Mouse (Mus musculus): ENCODE measurements around the gene Tctex1d4. TPM values are rescaled to one million over a fixed set of nuclear protein-coding genes. Genes with fewer than 3 reads are reported as not detected.

The Tctex1d4 gene
- total and polyA plus RNA-seq, 2 experiments from 2014 or later, result not detected

GRCm38 (mm10) chr4:117149291-117150211 is 23.0 kb downstream of the Tctex1d4 start:
- no peak for ATAC-seq (ENCODE audit: insufficient read depth, low read depth)
- DNase-seq (ENCODE audit: low spot score), result no peak
- H3K4me3 ChIP-seq (ENCODE audit: low read depth, low read length), result no peak overlapping the region
- no peaks in the 10 kb centered on the region for H3K27me3 ChIP-seq (ENCODE audit: control insufficient read depth, insufficient read depth, low read length)
- H3K9me3 ChIP-seq (replicated peaks; ENCODE audit: control insufficient read depth, low read length), result no peaks in the 10 kb centered on the region
- H3K9ac ChIP-seq (replicated peaks; ENCODE audit: low read depth, low read length), result no peak overlapping the region
- no peak for TF ChIP-seq EP300 (IDR thresholded peaks at IDR 0.05; ENCODE audit: low read depth)
- no peak for TF ChIP-seq CTCF (IDR thresholded peaks at IDR 0.05; ENCODE audit: low read depth)
- WGBS, result 71% methylated on average over 6 of the region's 6 CpGs
- H3K4me2 ChIP-seq (ENCODE audit: low read depth, low read length), result no peak overlapping the region
- peaks cover 7% of the 10 kb centered on the region; the same call in 1 of the 2 replicates for H3K4me1 ChIP-seq (ENCODE audit: control insufficient read depth, insufficient read depth)
- no peak overlapping the region for H3K27ac ChIP-seq (ENCODE audit: low read depth)
- H3K36me3 ChIP-seq (replicated peaks; ENCODE audit: control insufficient read depth, insufficient read depth, low read length), result peaks cover 46% of the 10 kb centered on the region

GRCm38 (mm10) chr4:117150212-117150733 is 23.7 kb downstream of the Tctex1d4 start:
- H3K27me3 ChIP-seq (ENCODE audit: control insufficient read depth, insufficient read depth, low read length), result no peaks in the 10 kb centered on the region
- 88% methylated on average over 6 of the region's 6 CpGs for WGBS
- H3K27ac ChIP-seq (ENCODE audit: low read depth), result no peak overlapping the region
- no peak overlapping the region for H3K4me2 ChIP-seq (ENCODE audit: low read depth, low read length)
- peaks cover 7% of the 10 kb centered on the region; the same call in 1 of the 2 replicates for H3K4me1 ChIP-seq (ENCODE audit: control insufficient read depth, insufficient read depth)
- no peak for ATAC-seq (ENCODE audit: insufficient read depth, low read depth)
- H3K36me3 ChIP-seq (replicated peaks; ENCODE audit: control insufficient read depth, insufficient read depth, low read length), result peaks cover 48% of the 10 kb centered on the region
- no peaks in the 10 kb centered on the region for H3K9me3 ChIP-seq (replicated peaks; ENCODE audit: control insufficient read depth, low read length)
- no peak for DNase-seq (ENCODE audit: low spot score)
- no peak overlapping the region for H3K4me3 ChIP-seq (ENCODE audit: low read depth, low read length)
- no peak overlapping the region for H3K9ac ChIP-seq (replicated peaks; ENCODE audit: low read depth, low read length)
- no peak for TF ChIP-seq EP300 (IDR thresholded peaks at IDR 0.05; ENCODE audit: low read depth)
- TF ChIP-seq CTCF (IDR thresholded peaks at IDR 0.05; ENCODE audit: low read depth), result no peak

GRCm38 (mm10) chr4:117151416-117151815 is 24.8 kb downstream of the Tctex1d4 start:
- no peak overlapping the region for H3K4me2 ChIP-seq (ENCODE audit: low read depth, low read length)
- TF ChIP-seq EP300 (IDR thresholded peaks at IDR 0.05; ENCODE audit: low read depth) (no peak), CTCF (IDR thresholded peaks at IDR 0.05; ENCODE audit: low read depth) (no peak)
- ATAC-seq (ENCODE audit: insufficient read depth, low read depth) (no peak), DNase-seq (ENCODE audit: low spot score) (no peak)
- H3K27ac ChIP-seq (ENCODE audit: low read depth), result no peak overlapping the region
- 50% methylated on average over 1 of the region's 1 CpGs for WGBS
- H3K9me3 ChIP-seq (replicated peaks; ENCODE audit: control insufficient read depth, low read length), result no peaks in the 10 kb centered on the region
- H3K4me3 ChIP-seq (ENCODE audit: low read depth, low read length), result no peak overlapping the region
- peaks cover 7% of the 10 kb centered on the region; the same call in 1 of the 2 replicates for H3K4me1 ChIP-seq (ENCODE audit: control insufficient read depth, insufficient read depth)
- no peaks in the 10 kb centered on the region for H3K27me3 ChIP-seq (ENCODE audit: control insufficient read depth, insufficient read depth, low read length)
- peaks cover 48% of the 10 kb centered on the region for H3K36me3 ChIP-seq (replicated peaks; ENCODE audit: control insufficient read depth, insufficient read depth, low read length)
- no peak overlapping the region for H3K9ac ChIP-seq (replicated peaks; ENCODE audit: low read depth, low read length)

- Histone ChIP-seq H3K9ac (replicated peaks; ENCODE audit: low read depth, low read length) (peak overlapping the region; percentile 29), H3K27ac (ENCODE audit: low read depth) (no peak overlapping the region), H3K4me3 (ENCODE audit: low read depth, low read length) (no peak overlapping the region), H3K4me1 (ENCODE audit: control insufficient read depth, insufficient read depth) (peaks cover 7% of the 10 kb centered on the region; the same call in 1 of the 2 replicates), H3K27me3 (ENCODE audit: control insufficient read depth, insufficient read depth, low read length) (no peaks in the 10 kb centered on the region), H3K9me3 (replicated peaks; ENCODE audit: control insufficient read depth, low read length) (no peaks in the 10 kb centered on the region), H3K36me3 (replicated peaks; ENCODE audit: control insufficient read depth, insufficient read depth, low read length) (peaks cover 48% of the 10 kb centered on the region), H3K4me2 (ENCODE audit: low read depth, low read length) (no peak overlapping the region)
- DNase-seq (ENCODE audit: low spot score) (no peak), ATAC-seq (ENCODE audit: insufficient read depth, low read depth) (no peak)
- TF ChIP-seq EP300 (IDR thresholded peaks at IDR 0.05; ENCODE audit: low read depth) (no peak), CTCF (IDR thresholded peaks at IDR 0.05; ENCODE audit: low read depth) (no peak)
- 62% methylated on average over 5 of the region's 5 CpGs for WGBS
Measured at GRCm38 (mm10) chr4:117152714-117153113, 26.1 kb downstream of the Tctex1d4 start.

- Histone ChIP-seq H3K4me1 (ENCODE audit: control insufficient read depth, insufficient read depth) (peaks cover 7% of the 10 kb centered on the region; the same call in 1 of the 2 replicates), H3K27ac (ENCODE audit: low read depth) (peak overlapping the region; percentile 82), H3K4me2 (ENCODE audit: low read depth, low read length) (peak overlapping the region; percentile 85), H3K9ac (replicated peaks; ENCODE audit: low read depth, low read length) (peak overlapping the region; percentile 90), H3K9me3 (replicated peaks; ENCODE audit: control insufficient read depth, low read length) (no peaks in the 10 kb centered on the region), H3K27me3 (ENCODE audit: control insufficient read depth, insufficient read depth, low read length) (no peaks in the 10 kb centered on the region), H3K4me3 (ENCODE audit: low read depth, low read length) (peak overlapping the region; percentile 63), H3K36me3 (replicated peaks; ENCODE audit: control insufficient read depth, insufficient read depth, low read length) (peaks cover 51% of the 10 kb centered on the region)
- no peak for TF ChIP-seq CTCF (IDR thresholded peaks at IDR 0.05; ENCODE audit: low read depth)
- TF ChIP-seq EP300 (IDR thresholded peaks at IDR 0.05; ENCODE audit: low read depth), result no peak
- WGBS, result 1% methylated on average over 44 of the region's 44 CpGs
- ATAC-seq (ENCODE audit: insufficient read depth, low read depth) (0 out of 2 replicates have a peak, but pooled peaks have one; percentile 2), DNase-seq (ENCODE audit: low spot score) (no peak)
Measured at GRCm38 (mm10) chr4:117155020-117155791, 28.6 kb downstream of the Tctex1d4 start.

Data from heart, postnatal 0 days (tissue).